8 mouse cellular contexts compared by ENCODE assay signal in the genomic region with DNA sequence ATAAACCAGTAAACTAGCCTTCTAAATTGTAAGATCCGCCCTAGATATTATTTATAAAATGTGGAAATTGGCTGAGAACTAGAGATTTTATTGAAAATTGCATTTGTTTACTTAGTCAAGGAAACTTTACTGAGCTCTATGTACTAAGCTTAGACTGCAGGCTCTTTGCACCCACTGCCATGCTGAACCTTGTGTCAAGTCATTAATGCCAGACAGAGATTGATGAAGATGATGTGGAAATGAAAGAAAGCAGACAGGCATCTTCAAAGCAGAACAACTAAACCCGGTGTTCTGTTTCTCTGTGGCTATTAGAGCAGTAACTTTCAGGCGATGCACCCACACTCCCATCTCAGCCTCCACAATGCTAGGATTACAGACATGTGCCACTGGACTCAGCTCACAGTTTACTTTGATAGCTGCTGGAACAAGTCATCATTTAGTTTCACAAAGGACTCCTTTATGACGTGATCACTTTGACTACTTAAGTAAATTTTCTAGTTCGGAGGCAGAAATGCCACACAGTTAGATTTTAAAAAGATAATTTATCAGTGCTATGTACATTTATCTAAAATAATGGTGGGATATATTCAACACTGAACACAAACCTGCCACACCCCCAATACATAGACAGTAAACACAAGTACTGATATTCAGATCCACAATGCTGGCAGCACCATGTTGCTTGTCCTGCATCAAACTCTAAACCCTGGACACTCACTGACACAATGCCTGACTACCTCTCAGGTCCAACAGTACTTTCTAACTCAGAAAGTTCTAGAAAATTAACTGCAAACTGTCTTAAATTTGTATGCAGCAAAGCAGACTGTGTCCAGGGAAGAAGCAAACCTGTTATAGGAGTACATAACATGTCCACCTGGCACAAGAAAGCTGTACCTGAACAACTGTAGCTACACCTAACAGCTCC.
DNase-seq lines count a peak whose midpoint lies in the region; ATAC-seq and TF ChIP-seq lines count a peak whose summit lies in the region.

No protein-coding gene starts in this region.

- 68% methylated on average over 5 of the region's 5 CpGs for WGBS in heart, embryonic 11.5 days (ENCODE audit: insufficient replicate concordance)
- 72% methylated on average over 5 of the region's 5 CpGs for WGBS in forebrain, embryonic 15.5 days
- 63% methylated on average over 5 of the region's 5 CpGs for WGBS in liver, embryonic 15.5 days (ENCODE audit: insufficient replicate concordance)

- no peak overlapping the region for H3K27ac ChIP-seq in heart, embryonic 11.5 days (ENCODE audit: low read depth, low read length)
- H3K27ac ChIP-seq in forebrain, embryonic 15.5 days (replicated peaks): no peak overlapping the region
- H3K27ac ChIP-seq in liver, embryonic 15.5 days (replicated peaks): no peak overlapping the region

- H3K4me3 ChIP-seq in heart, embryonic 11.5 days (ENCODE audit: low read depth, low read length): peak overlapping the region; percentile 60
- H3K4me3 ChIP-seq in G1E (ENCODE audit: low read depth, low read length): peak overlapping the region; percentile 69
- peak overlapping the region; percentile 61 for H3K4me3 ChIP-seq in forebrain, embryonic 15.5 days
- peak overlapping the region; percentile 67 for H3K4me3 ChIP-seq in liver, embryonic 15.5 days (replicated peaks)

- no peaks in the 10 kb centered on the region for H3K9me3 ChIP-seq in heart, embryonic 11.5 days (replicated peaks; ENCODE audit: control insufficient read depth, low read length)
- H3K9me3 ChIP-seq in G1E (replicated peaks): no peaks in the 10 kb centered on the region
- no peaks in the 10 kb centered on the region for H3K9me3 ChIP-seq in forebrain, embryonic 15.5 days
- no peaks in the 10 kb centered on the region for H3K9me3 ChIP-seq in liver, embryonic 15.5 days (replicated peaks)

- peak overlapping the region; percentile 48; the same call in 1 of the 2 replicates for H3K9ac ChIP-seq in heart, embryonic 11.5 days (ENCODE audit: low read depth, low read length)
- peak overlapping the region; percentile 76 for H3K9ac ChIP-seq in forebrain, embryonic 15.5 days (replicated peaks)
- peak overlapping the region; percentile 27; the same call in 1 of the 2 replicates for H3K9ac ChIP-seq in liver, embryonic 15.5 days

- H3K4me1 ChIP-seq in heart, embryonic 11.5 days (ENCODE audit: control insufficient read depth, insufficient read depth, low read length): peaks cover 6% of the 10 kb centered on the region
- H3K4me1 ChIP-seq in G1E (ENCODE audit: insufficient read depth, low read depth, low read length): peaks cover 16% of the 10 kb centered on the region
- peaks cover 25% of the 10 kb centered on the region for H3K4me1 ChIP-seq in forebrain, embryonic 15.5 days
- H3K4me1 ChIP-seq in liver, embryonic 15.5 days (replicated peaks): peaks cover 16% of the 10 kb centered on the region

- TF ChIP-seq CTCF in G1E (IDR thresholded peaks at IDR 0.05; ENCODE audit: low read depth, low read length): no peak

- H3K4me2 ChIP-seq in heart, embryonic 11.5 days: peak overlapping the region; percentile 65
- peak overlapping the region; percentile 67 for H3K4me2 ChIP-seq in forebrain, embryonic 15.5 days (replicated peaks)
- H3K4me2 ChIP-seq in liver, embryonic 15.5 days: peak overlapping the region; percentile 68

- no peaks in the 10 kb centered on the region for H3K27me3 ChIP-seq in heart, embryonic 11.5 days (ENCODE audit: control insufficient read depth, insufficient read depth, low read length)
- no peaks in the 10 kb centered on the region for H3K27me3 ChIP-seq in G1E (ENCODE audit: insufficient read depth, low read length)
- H3K27me3 ChIP-seq in forebrain, embryonic 15.5 days: no peaks in the 10 kb centered on the region
- no peaks in the 10 kb centered on the region for H3K27me3 ChIP-seq in liver, embryonic 15.5 days

- H3K36me3 ChIP-seq in heart, embryonic 11.5 days (ENCODE audit: control insufficient read depth, insufficient read depth, low read length): no peaks in the 10 kb centered on the region
- peaks cover 20% of the 10 kb centered on the region for H3K36me3 ChIP-seq in G1E (replicated peaks)
- 0 out of 2 replicates have a peak, but pooled peaks cover 7% of the 10 kb centered on the region for H3K36me3 ChIP-seq in forebrain, embryonic 15.5 days
- H3K36me3 ChIP-seq in liver, embryonic 15.5 days (replicated peaks): no peaks in the 10 kb centered on the region

- DNase-seq in heart, adult 8-10 months (ENCODE audit: low spot score): no peak
- no peak for DNase-seq in G1E (ENCODE audit: low spot score)
- no peak for DNase-seq in testis, postnatal 14 days (ENCODE audit: low spot score)
- no peak for DNase-seq in cerebellum, adult 11 months
- no peak for DNase-seq in B cell, adult 2 months

- ATAC-seq in heart, embryonic 11.5 days (replicated peaks; ENCODE audit: insufficient number of reproducible peaks, low FRiP score, low TSS enrichment): no peak
- no peak for ATAC-seq in G1E (ENCODE audit: extremely low read depth, insufficient number of reproducible peaks, low FRiP score, poor library complexity, severe bottlenecking)
- no peak for ATAC-seq in forebrain, embryonic 15.5 days (replicated peaks)
- no peak for ATAC-seq in liver, embryonic 15.5 days (ENCODE audit: insufficient read depth)
